Mouse (Mus musculus): Measurements from ENCODE around the gene Deup1. TPM values are rescaled to one million over a fixed set of nuclear protein-coding genes. Genes with fewer than 3 reads are reported as not detected.

The Deup1 gene
- polyA plus RNA-seq, 1 experiment from 2014 or later, result 3.1 TPM

GRCm38 (mm10) chr9:15627384-15627783 is 349 bp downstream of the Deup1 start:
- H3K27ac ChIP-seq (ENCODE audit: low read length), result no peak overlapping the region
- peak overlapping the region; percentile 53 for H3K9ac ChIP-seq (ENCODE audit: low read depth, low read length)
- H3K4me3 ChIP-seq (ENCODE audit: low read depth, low read length), result peak overlapping the region; percentile 33
- ATAC-seq, result peak; percentile 28
- peak overlapping the region; percentile 71 for H3K4me2 ChIP-seq (ENCODE audit: low read length)
- H3K9me3 ChIP-seq (replicated peaks; ENCODE audit: control insufficient read depth, low read length, poor library complexity, severe bottlenecking), result no peaks in the 10 kb centered on the region; the same call in 1 of the 2 replicates
- WGBS, result 14% methylated on average over 5 of the region's 5 CpGs
- H3K27me3 ChIP-seq (ENCODE audit: control insufficient read depth, insufficient read depth, low read depth, low read length), result no peaks in the 10 kb centered on the region
- no peaks in the 10 kb centered on the region for H3K36me3 ChIP-seq (ENCODE audit: control insufficient read depth, insufficient read depth, low read length)
- H3K4me1 ChIP-seq (ENCODE audit: control insufficient read depth, insufficient read depth, low read length), result peaks cover 6% of the 10 kb centered on the region; the same call in 1 of the 2 replicates

- 68% methylated on average over 3 of the region's 3 CpGs for WGBS
- H3K36me3 ChIP-seq (ENCODE audit: control insufficient read depth, insufficient read depth, low read length), result no peaks in the 10 kb centered on the region
Measured at GRCm38 (mm10) chr9:15624739-15625138, 3.0 kb downstream of the Deup1 start.

GRCm38 (mm10) chr9:15619767-15620166 is 8.0 kb downstream of the Deup1 start:
- H3K4me3 ChIP-seq (ENCODE audit: low read depth, low read length), result no peak overlapping the region
- ATAC-seq, result peak; percentile 58; the same call in 1 of the 2 replicates
- no peak overlapping the region for H3K9ac ChIP-seq (ENCODE audit: low read depth, low read length)
- no peak overlapping the region for H3K4me2 ChIP-seq (ENCODE audit: low read length)
- no peaks in the 10 kb centered on the region for H3K4me1 ChIP-seq (ENCODE audit: control insufficient read depth, insufficient read depth, low read length)
- H3K36me3 ChIP-seq (ENCODE audit: control insufficient read depth, insufficient read depth, low read length), result no peaks in the 10 kb centered on the region
- no peaks in the 10 kb centered on the region for H3K9me3 ChIP-seq (replicated peaks; ENCODE audit: control insufficient read depth, low read length, poor library complexity, severe bottlenecking)
- H3K27ac ChIP-seq (ENCODE audit: low read length), result no peak overlapping the region
- no peaks in the 10 kb centered on the region for H3K27me3 ChIP-seq (ENCODE audit: control insufficient read depth, insufficient read depth, low read depth, low read length)
- 63% methylated on average over 1 of the region's 1 CpGs for WGBS

More at GRCm38 (mm10) chr9:15624739-15625138, 3.0 kb downstream of the Deup1 start:
- Histone ChIP-seq H3K9ac (ENCODE audit: low read depth, low read length) (no peak overlapping the region), H3K27me3 (ENCODE audit: control insufficient read depth, insufficient read depth, low read depth, low read length) (no peaks in the 10 kb centered on the region), H3K27ac (ENCODE audit: low read length) (no peak overlapping the region), H3K4me3 (ENCODE audit: low read depth, low read length) (no peak overlapping the region), H3K4me2 (ENCODE audit: low read length) (no peak overlapping the region), H3K9me3 (replicated peaks; ENCODE audit: control insufficient read depth, low read length, poor library complexity, severe bottlenecking) (no peaks in the 10 kb centered on the region), H3K4me1 (ENCODE audit: control insufficient read depth, insufficient read depth, low read length) (peaks cover 6% of the 10 kb centered on the region; the same call in 1 of the 2 replicates)
- ATAC-seq, result no peak

GRCm38 (mm10) chr9:15619020-15619590 is 8.6 kb downstream of the Deup1 start:
- 65% methylated on average over 10 of the region's 10 CpGs for WGBS
- Histone ChIP-seq H3K27ac (ENCODE audit: low read length) (no peak overlapping the region), H3K4me2 (ENCODE audit: low read length) (no peak overlapping the region), H3K4me1 (ENCODE audit: control insufficient read depth, insufficient read depth, low read length) (no peaks in the 10 kb centered on the region), H3K9me3 (replicated peaks; ENCODE audit: control insufficient read depth, low read length, poor library complexity, severe bottlenecking) (no peaks in the 10 kb centered on the region), H3K4me3 (ENCODE audit: low read depth, low read length) (no peak overlapping the region), H3K27me3 (ENCODE audit: control insufficient read depth, insufficient read depth, low read depth, low read length) (no peaks in the 10 kb centered on the region), H3K36me3 (ENCODE audit: control insufficient read depth, insufficient read depth, low read length) (no peaks in the 10 kb centered on the region), H3K9ac (ENCODE audit: low read depth, low read length) (no peak overlapping the region)
- ATAC-seq, result peak; percentile 36; the same call in 1 of the 2 replicates

GRCm38 (mm10) chr9:15617061-15617460 is 10.7 kb downstream of the Deup1 start:
- 30% methylated on average over 7 of the region's 7 CpGs for WGBS
- no peaks in the 10 kb centered on the region for H3K4me1 ChIP-seq (ENCODE audit: control insufficient read depth, insufficient read depth, low read length)
- no peaks in the 10 kb centered on the region for H3K9me3 ChIP-seq (replicated peaks; ENCODE audit: control insufficient read depth, low read length, poor library complexity, severe bottlenecking)
- no peak overlapping the region for H3K27ac ChIP-seq (ENCODE audit: low read length)
- no peaks in the 10 kb centered on the region for H3K27me3 ChIP-seq (ENCODE audit: control insufficient read depth, insufficient read depth, low read depth, low read length)
- no peak overlapping the region for H3K4me3 ChIP-seq (ENCODE audit: low read depth, low read length)
- H3K36me3 ChIP-seq (ENCODE audit: control insufficient read depth, insufficient read depth, low read length), result no peaks in the 10 kb centered on the region
- no peak overlapping the region for H3K4me2 ChIP-seq (ENCODE audit: low read length)
- H3K9ac ChIP-seq (ENCODE audit: low read depth, low read length), result no peak overlapping the region
- ATAC-seq, result no peak

GRCm38 (mm10) chr9:15616471-15616870 is 11.3 kb downstream of the Deup1 start:
- Histone ChIP-seq H3K4me3 (ENCODE audit: low read depth, low read length) (no peak overlapping the region), H3K27ac (ENCODE audit: low read length) (no peak overlapping the region), H3K9ac (ENCODE audit: low read depth, low read length) (no peak overlapping the region), H3K4me1 (ENCODE audit: control insufficient read depth, insufficient read depth, low read length) (no peaks in the 10 kb centered on the region), H3K27me3 (ENCODE audit: control insufficient read depth, insufficient read depth, low read depth, low read length) (no peaks in the 10 kb centered on the region), H3K36me3 (ENCODE audit: control insufficient read depth, insufficient read depth, low read length) (no peaks in the 10 kb centered on the region), H3K9me3 (replicated peaks; ENCODE audit: control insufficient read depth, low read length, poor library complexity, severe bottlenecking) (no peaks in the 10 kb centered on the region), H3K4me2 (ENCODE audit: low read length) (no peak overlapping the region)
- 68% methylated on average over 6 of the region's 6 CpGs for WGBS
- ATAC-seq, result no peak

GRCm38 (mm10) chr9:15609280-15609930 is 18.3 kb downstream of the Deup1 start:
- ATAC-seq, result no peak
- no peaks in the 10 kb centered on the region for H3K36me3 ChIP-seq (ENCODE audit: control insufficient read depth, insufficient read depth, low read length)
- H3K4me1 ChIP-seq (ENCODE audit: control insufficient read depth, insufficient read depth, low read length), result no peaks in the 10 kb centered on the region
- no peaks in the 10 kb centered on the region for H3K27me3 ChIP-seq (ENCODE audit: control insufficient read depth, insufficient read depth, low read depth, low read length)
- 95% methylated on average over 5 of the region's 5 CpGs for WGBS
- H3K9me3 ChIP-seq (replicated peaks; ENCODE audit: control insufficient read depth, low read length, poor library complexity, severe bottlenecking), result no peaks in the 10 kb centered on the region
- no peak overlapping the region for H3K4me3 ChIP-seq (ENCODE audit: low read depth, low read length)
- H3K4me2 ChIP-seq (ENCODE audit: low read length), result no peak overlapping the region
- no peak overlapping the region for H3K9ac ChIP-seq (ENCODE audit: low read depth, low read length)
- H3K27ac ChIP-seq (ENCODE audit: low read length), result no peak overlapping the region

GRCm38 (mm10) chr9:15607601-15608000 is 20.1 kb downstream of the Deup1 start:
- WGBS, result 88% methylated on average over 2 of the region's 2 CpGs
- no peak overlapping the region for H3K4me2 ChIP-seq (ENCODE audit: low read length)
- no peak overlapping the region for H3K27ac ChIP-seq (ENCODE audit: low read length)
- no peaks in the 10 kb centered on the region for H3K4me1 ChIP-seq (ENCODE audit: control insufficient read depth, insufficient read depth, low read length)
- no peak for ATAC-seq
- no peak overlapping the region for H3K9ac ChIP-seq (ENCODE audit: low read depth, low read length)
- no peaks in the 10 kb centered on the region for H3K9me3 ChIP-seq (replicated peaks; ENCODE audit: control insufficient read depth, low read length, poor library complexity, severe bottlenecking)
- H3K4me3 ChIP-seq (ENCODE audit: low read depth, low read length), result no peak overlapping the region
- H3K36me3 ChIP-seq (ENCODE audit: control insufficient read depth, insufficient read depth, low read length), result no peaks in the 10 kb centered on the region
- H3K27me3 ChIP-seq (ENCODE audit: control insufficient read depth, insufficient read depth, low read depth, low read length), result no peaks in the 10 kb centered on the region

GRCm38 (mm10) chr9:15603156-15603555 is 24.6 kb downstream of the Deup1 start:
- Histone ChIP-seq H3K27ac (ENCODE audit: low read length) (no peak overlapping the region), H3K27me3 (ENCODE audit: control insufficient read depth, insufficient read depth, low read depth, low read length) (no peaks in the 10 kb centered on the region), H3K4me2 (ENCODE audit: low read length) (no peak overlapping the region), H3K9me3 (replicated peaks; ENCODE audit: control insufficient read depth, low read length, poor library complexity, severe bottlenecking) (no peaks in the 10 kb centered on the region), H3K4me1 (ENCODE audit: control insufficient read depth, insufficient read depth, low read length) (no peaks in the 10 kb centered on the region), H3K9ac (ENCODE audit: low read depth, low read length) (no peak overlapping the region), H3K4me3 (ENCODE audit: low read depth, low read length) (no peak overlapping the region), H3K36me3 (ENCODE audit: control insufficient read depth, insufficient read depth, low read length) (no peaks in the 10 kb centered on the region)
- no peak for ATAC-seq
- 75% methylated on average over 8 of the region's 8 CpGs for WGBS

All from midbrain, embryonic 16.5 days (tissue).